Mouse (Mus musculus) C2C12 (cell line): Measurements from ENCODE around the gene Plekhg6. TPM values are rescaled to one million over a fixed set of nuclear protein-coding genes. Genes with fewer than 3 reads are reported as not detected.

Source experiments
- H3K27me3 ChIP-seq: one replicate; pipeline ENCODE4 v1.6.1; 2011; ENCODE audit not compliant: control insufficient read depth, insufficient read depth, insufficient read length
- H3K36me3 ChIP-seq: one replicate; pipeline ENCODE4 v1.6.1; 2011; ENCODE audit not compliant: control insufficient read depth, insufficient read depth
- H3K4me3 ChIP-seq: one replicate; pipeline ENCODE4 v1.5.1; 2011; ENCODE audit warnings: mild to moderate bottlenecking, control low read depth; ENCODE audit not compliant: poor library complexity, insufficient read depth, severe bottlenecking
- H3K79me2 ChIP-seq: one replicate; pipeline ENCODE4 v1.6.1; 2011; ENCODE audit not compliant: control insufficient read depth, insufficient read depth
- H3K79me3 ChIP-seq: one replicate; pipeline ENCODE4 v1.6.1; 2011; ENCODE audit warnings: low read depth, control low read depth
- H3ac ChIP-seq: one replicate; pipeline ENCODE3; 2011; ENCODE audit warnings: low read depth; ENCODE audit not compliant: control insufficient read depth, insufficient read length
- CEBPB ChIP-seq: IDR thresholded peaks from one replicate; pipeline ENCODE4 v1.6.1; 2011; ENCODE audit warnings: low read depth, mild to moderate bottlenecking, control low read depth, moderate library complexity
- CTCF ChIP-seq: IDR thresholded peaks from one replicate; pipeline ENCODE4 v1.5.1; 2011; ENCODE audit not compliant: control insufficient read depth, insufficient read depth, insufficient read length
- FOSL1 ChIP-seq: IDR thresholded peaks from one replicate; pipeline ENCODE4 v1.8.0; 2011; ENCODE audit warnings: mild to moderate bottlenecking, low read length; ENCODE audit not compliant: poor library complexity, insufficient read depth, severe bottlenecking
- MAX ChIP-seq: IDR thresholded peaks from one replicate; pipeline ENCODE4 v1.6.1; 2011; ENCODE audit warnings: mild to moderate bottlenecking, control low read depth
- MYOD1 ChIP-seq: IDR thresholded peaks from one replicate; pipeline ENCODE4 v1.6.1; 2011; ENCODE audit warnings: low read depth; ENCODE audit not compliant: control insufficient read depth, insufficient read length
- MYOG ChIP-seq: IDR thresholded peaks from one replicate; pipeline ENCODE4 v1.6.1; 2011; ENCODE audit not compliant: control insufficient read depth, insufficient read length; ENCODE audit errors: extremely low read depth
- USF1 ChIP-seq: IDR thresholded peaks from one replicate; pipeline ENCODE4 v1.6.1; 2011; ENCODE audit warnings: low read depth, mild to moderate bottlenecking, control low read depth, moderate library complexity
- polyA plus RNA-seq: library from polyadenylated mRNA; unstranded; fragments of >200 nt; fragmentation: generic; extraction: Trizol; gene quantifications from one replicate; pipeline ENCODE4 v1.2.1, GENCODE M21; 2012; ENCODE audit warnings: missing spikeins

Plekhg6 gene
- polyA plus RNA-seq, 1 experiment = 0.09 TPM

DNA sequence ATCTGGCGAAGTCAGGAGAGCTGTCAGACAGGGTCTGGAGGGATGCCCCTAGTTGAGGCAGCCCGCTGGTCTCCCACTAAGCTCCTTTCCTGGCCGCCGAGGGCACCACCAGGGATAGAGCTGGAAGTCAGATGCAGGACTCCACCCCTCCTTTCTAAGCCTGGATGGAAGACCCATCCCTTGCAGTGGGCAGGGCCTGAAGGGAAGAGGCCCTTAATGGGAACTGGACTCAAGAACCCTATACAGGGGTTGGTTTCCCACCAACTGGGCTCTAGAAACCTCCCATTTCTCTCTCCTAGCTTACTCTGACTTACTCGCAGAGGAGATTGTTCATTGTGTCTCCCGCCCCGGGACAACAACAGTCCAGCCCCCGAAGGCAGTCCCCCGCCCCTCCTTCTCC lies 812 bp downstream of the Plekhg6 start:
- Histone ChIP-seq H3K79me2 (no peaks in the 10 kb centered on the region), H3K79me3 (no peaks in the 10 kb centered on the region), H3K36me3 (no peaks in the 10 kb centered on the region), H3K27me3 (peaks cover 7% of the 10 kb centered on the region), H3ac (no peak overlapping the region), H3K4me3 (no peak overlapping the region)
- TF ChIP-seq MYOD1 (no peak), USF1 (no peak), MAX (no peak), FOSL1 (no peak), CEBPB (no peak), MYOG (no peak), CTCF (no peak)

DNA sequence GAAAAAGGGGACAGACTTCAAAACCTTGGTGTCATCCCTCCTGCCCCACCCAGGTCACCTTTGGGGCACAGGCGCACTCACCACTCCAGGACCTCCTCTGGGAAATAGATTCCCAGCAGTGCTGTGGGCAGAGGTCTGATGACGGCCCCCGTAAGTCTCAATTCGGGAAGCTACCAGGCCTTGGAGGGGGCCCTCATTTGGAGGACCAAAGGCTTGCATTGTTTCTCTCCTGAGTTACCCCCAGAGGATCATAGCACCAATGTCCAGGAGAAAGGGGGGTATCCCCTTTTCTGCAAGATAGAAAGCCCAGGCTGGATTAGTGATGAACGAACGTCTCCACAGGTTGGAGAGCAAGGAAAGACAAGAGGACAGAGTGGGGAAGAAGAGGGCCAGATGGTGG lies 2.0 kb downstream of the Plekhg6 start:
- Histone ChIP-seq H3K79me3 (no peaks in the 10 kb centered on the region), H3K36me3 (no peaks in the 10 kb centered on the region), H3K27me3 (peaks cover 7% of the 10 kb centered on the region), H3ac (no peak overlapping the region), H3K4me3 (no peak overlapping the region), H3K79me2 (no peaks in the 10 kb centered on the region)
- TF ChIP-seq MAX = no peak
- TF ChIP-seq CTCF = no peak
- TF ChIP-seq MYOG = no peak
- no peak for TF ChIP-seq CEBPB
- no peak for TF ChIP-seq FOSL1
- TF ChIP-seq USF1 = no peak
- no peak for TF ChIP-seq MYOD1

DNA sequence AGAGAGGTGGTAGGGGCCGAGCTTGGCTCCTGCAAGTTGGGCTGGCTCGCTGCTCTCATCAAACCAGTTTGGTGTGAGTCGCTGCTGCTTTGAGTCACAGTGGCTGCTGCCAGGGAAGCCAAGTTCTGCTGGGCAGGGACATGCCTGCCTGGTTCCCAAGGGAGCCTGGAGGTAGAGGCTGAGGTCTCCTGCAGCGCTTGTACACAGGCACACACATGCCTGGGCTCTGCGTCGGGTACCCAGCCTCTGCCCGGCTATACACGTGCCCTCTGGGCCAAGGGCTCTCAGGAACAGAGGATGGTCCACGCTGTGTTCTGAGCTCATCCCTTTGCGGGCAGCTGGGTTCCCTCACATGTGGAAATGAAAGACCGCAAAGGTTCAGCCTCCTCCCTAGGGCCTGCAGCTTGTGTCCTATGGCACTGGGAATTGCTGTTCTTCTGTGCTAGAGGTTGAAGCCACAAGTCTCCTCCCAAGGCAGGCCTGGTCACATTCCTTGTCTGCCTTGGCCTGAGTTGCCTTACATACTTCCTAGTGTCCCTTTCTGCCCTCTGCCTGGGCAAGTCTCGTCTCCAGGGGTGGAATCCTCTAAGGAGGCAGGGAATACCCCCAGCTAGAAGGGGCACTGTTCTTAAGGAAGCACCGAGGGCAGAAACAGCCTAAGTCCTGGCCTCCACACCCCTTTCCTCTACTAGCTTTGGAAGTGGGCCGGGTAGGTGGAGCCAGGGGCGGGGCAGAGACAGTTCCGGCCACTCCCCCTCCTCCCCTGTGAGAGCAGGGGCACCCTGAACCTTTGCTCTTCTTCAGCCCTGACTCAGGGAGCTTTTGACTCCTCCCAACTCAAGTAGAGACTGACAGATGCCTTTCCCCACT lies 2.8 kb downstream of the Plekhg6 start:
- H3K79me2 ChIP-seq = no peaks in the 10 kb centered on the region
- H3K27me3 ChIP-seq = peaks cover 7% of the 10 kb centered on the region
- H3K4me3 ChIP-seq = no peak overlapping the region

DNA sequence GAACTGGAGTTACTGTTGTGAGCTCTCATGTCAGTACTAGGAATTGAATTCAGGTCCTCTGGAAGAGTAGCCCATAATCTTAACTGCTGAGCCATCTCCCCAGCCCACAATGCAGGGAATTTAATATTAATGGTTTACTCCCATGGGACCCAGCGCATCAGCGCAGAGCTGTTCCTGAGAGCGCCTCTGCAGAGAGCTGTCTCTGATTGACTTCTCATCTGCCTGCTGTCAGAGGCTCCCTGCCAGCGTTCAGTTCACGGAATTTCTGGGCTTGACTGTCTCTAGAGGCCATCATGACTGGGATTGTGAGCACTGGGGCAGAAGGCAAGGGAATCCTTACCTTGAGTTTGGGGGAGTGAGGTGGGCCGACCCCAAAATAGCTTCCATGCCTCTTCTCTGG lies 3.6 kb downstream of the Plekhg6 start:
- no peak overlapping the region for H3ac ChIP-seq
- no peak overlapping the region for H3K4me3 ChIP-seq
- H3K36me3 ChIP-seq = no peaks in the 10 kb centered on the region
- TF ChIP-seq CTCF = no peak
- TF ChIP-seq USF1 = no peak
- TF ChIP-seq CEBPB = no peak
- no peak for TF ChIP-seq FOSL1
- TF ChIP-seq MYOD1 = no peak
- TF ChIP-seq MAX = no peak
- H3K79me3 ChIP-seq = no peaks in the 10 kb centered on the region
- peaks cover 12% of the 10 kb centered on the region for H3K27me3 ChIP-seq
- H3K79me2 ChIP-seq = no peaks in the 10 kb centered on the region

More for the DNA sequence above, 2.8 kb downstream of the Plekhg6 start:
- no peaks in the 10 kb centered on the region for H3K79me3 ChIP-seq
- peak overlapping the region; percentile 39 for H3ac ChIP-seq
- no peaks in the 10 kb centered on the region for H3K36me3 ChIP-seq
- TF ChIP-seq MAX (peak; percentile 68), CEBPB (no peak)

DNA sequence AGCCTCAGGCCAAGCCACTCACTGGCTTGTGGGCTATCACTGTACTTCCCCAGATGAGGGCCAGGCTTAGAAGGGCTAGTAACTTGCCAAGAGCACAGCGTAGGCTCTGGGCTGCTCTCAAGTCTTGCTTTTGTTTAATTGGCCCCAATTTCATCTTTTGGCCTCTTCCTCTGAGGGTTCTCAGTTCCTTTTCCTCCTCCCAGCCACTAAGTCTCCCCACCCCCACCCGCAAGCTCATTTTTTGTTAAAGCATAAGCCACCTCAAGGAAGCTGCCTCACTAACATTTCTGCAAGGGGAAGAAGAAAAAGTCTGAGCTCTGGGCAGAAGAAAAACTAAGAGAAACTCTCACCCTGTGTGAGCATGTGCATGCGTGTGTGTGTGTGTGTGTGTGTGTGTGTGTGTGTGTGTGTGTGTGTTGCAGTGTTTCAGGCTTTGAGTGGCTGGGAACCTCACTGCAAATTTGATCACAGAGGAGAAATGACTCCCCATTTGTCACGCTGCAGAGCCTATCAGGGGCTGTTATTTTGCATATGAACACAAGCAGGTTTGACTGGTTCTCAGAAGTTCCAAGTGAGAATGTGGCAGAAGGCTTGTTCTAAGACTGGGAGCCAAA lies 12.7 kb downstream of the Plekhg6 start:
- Histone ChIP-seq H3K36me3 (no peaks in the 10 kb centered on the region), H3K4me3 (no peak overlapping the region), H3K79me3 (no peaks in the 10 kb centered on the region), H3K79me2 (no peaks in the 10 kb centered on the region), H3K27me3 (peaks cover 22% of the 10 kb centered on the region), H3ac (no peak overlapping the region)
- TF ChIP-seq CEBPB = no peak
- no peak for TF ChIP-seq MYOD1
- no peak for TF ChIP-seq USF1
- no peak for TF ChIP-seq CTCF

DNA sequence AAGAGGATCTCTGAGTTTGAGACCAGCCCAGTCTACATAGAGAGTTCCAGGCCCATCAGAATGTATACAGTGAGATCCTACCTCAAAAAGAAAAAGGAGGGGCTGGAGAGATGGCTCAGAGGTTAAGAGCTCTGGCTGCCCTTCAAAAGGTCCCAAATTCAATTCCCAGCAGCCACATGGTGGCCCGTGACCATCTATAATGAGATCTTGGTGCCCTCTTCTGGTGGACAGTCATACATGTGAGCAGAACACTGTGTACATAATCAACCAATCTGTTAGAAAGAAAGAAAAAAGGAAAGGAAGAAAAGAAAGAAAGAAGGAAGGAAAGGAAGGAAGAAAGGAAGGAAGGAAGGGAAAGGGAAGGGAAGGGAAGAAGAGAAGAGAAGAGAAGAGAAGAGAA lies 14.5 kb downstream of the Plekhg6 start:
- no peak for TF ChIP-seq CTCF
- no peak overlapping the region for H3K4me3 ChIP-seq

More for the DNA sequence above, 14.5 kb downstream of the Plekhg6 start:
- Histone ChIP-seq H3K27me3 (peaks cover 12% of the 10 kb centered on the region), H3K79me2 (no peaks in the 10 kb centered on the region), H3K36me3 (peaks cover 16% of the 10 kb centered on the region), H3K79me3 (no peaks in the 10 kb centered on the region), H3ac (no peak overlapping the region)
